ENCODE assay signal across 22 mouse cellular contexts in genomic region chr4:66856992-66857391, GRCm38 (mm10). TPM values are rescaled to one million over a fixed set of nuclear protein-coding genes. Genes with fewer than 3 reads are reported as not detected.
DNase-seq lines count a peak whose midpoint lies in the region; ATAC-seq and TF ChIP-seq lines count a peak whose summit lies in the region.
"Had no signal": no experiment of that assay in that cellular context is flagged by ENCODE, and none has a peak within 500 bp of the region (broad histone marks: within the 10 kb centered on the region; RNA-seq: fewer than 3 reads in every experiment).

No protein-coding gene starts in this region.

- no peak for TF ChIP-seq EP300 in lung, postnatal 0 days (IDR thresholded peaks at IDR 0.05)

- WGBS in lung, postnatal 0 days: 81% methylated on average over 1 of the region's 1 CpGs

- H3K4me2 ChIP-seq in lung, postnatal 0 days (replicated peaks; ENCODE audit: low read depth, low read length): no peak overlapping the region
- H3K4me2 ChIP-seq: embryonic facial prominence, embryonic 13.5 days; forebrain, embryonic 12.5 days; heart, embryonic 12.5 days; hindbrain, embryonic 14.5 days had no signal

- peak; percentile 11 for DNase-seq in lung, postnatal 0 days (ENCODE audit: low spot score)
- DNase-seq in lung, postnatal 14 days: no peak
- peak; percentile 75 for DNase-seq in 3T3-L1 (ENCODE audit: low read depth, low spot score)
- no peak for DNase-seq in layer of hippocampus, postnatal 36 days
- no peak for DNase-seq in kidney, postnatal 10 days
- DNase-seq in cerebellum, adult 8-10 months: no peak
- DNase-seq: adrenal gland, postnatal 14 days; B cell, adult 2 months; cerebellum, adult 2 months; cerebellum, postnatal 14 days; forebrain, postnatal 0 days; gastrocnemius, postnatal 14 days had no signal

- no peak overlapping the region for H3K27ac ChIP-seq in lung, postnatal 0 days (ENCODE audit: low read length)
- peak overlapping the region; percentile 49 for H3K27ac ChIP-seq in bone marrow macrophage, adult 2 months (ENCODE audit: insufficient read depth, low read depth, low read length)
- H3K27ac ChIP-seq: embryonic facial prominence, embryonic 13.5 days; forebrain, embryonic 12.5 days; hindbrain, embryonic 10.5 days; hindbrain, embryonic 14.5 days had no signal

- H3K9me3 ChIP-seq in lung, postnatal 0 days (ENCODE audit: low read length): no peaks in the 10 kb centered on the region
- H3K9me3 ChIP-seq: embryonic facial prominence, embryonic 13.5 days; forebrain, embryonic 12.5 days; heart, embryonic 12.5 days; hindbrain, embryonic 10.5 days had no signal

- H3K27me3 ChIP-seq in lung, postnatal 0 days (replicated peaks; ENCODE audit: insufficient read depth, low read length): no peaks in the 10 kb centered on the region
- H3K27me3 ChIP-seq: embryonic facial prominence, embryonic 13.5 days; forebrain, embryonic 12.5 days; heart, embryonic 12.5 days; Patski had no signal

- no peak overlapping the region for H3K4me3 ChIP-seq in lung, postnatal 0 days (ENCODE audit: low read depth, low read length)
- no peak overlapping the region for H3K4me3 ChIP-seq in bone marrow macrophage, adult 2 months (ENCODE audit: insufficient read depth, low read length)
- H3K4me3 ChIP-seq: embryonic facial prominence, embryonic 13.5 days; forebrain, embryonic 12.5 days; heart, embryonic 12.5 days; hindbrain, embryonic 10.5 days had no signal

- H3K4me1 ChIP-seq in lung, postnatal 0 days (ENCODE audit: insufficient read depth, low read depth, low read length): no peaks in the 10 kb centered on the region
- H3K4me1 ChIP-seq in bone marrow macrophage, adult 2 months (ENCODE audit: control insufficient read depth, insufficient read depth, low read length): peaks cover 17% of the 10 kb centered on the region
- H3K4me1 ChIP-seq: embryonic facial prominence, embryonic 13.5 days; forebrain, embryonic 12.5 days; heart, embryonic 12.5 days; hindbrain, embryonic 10.5 days had no signal

- no peak overlapping the region for H3K9ac ChIP-seq in lung, postnatal 0 days (replicated peaks; ENCODE audit: low read depth)
- H3K9ac ChIP-seq: embryonic facial prominence, embryonic 13.5 days; forebrain, embryonic 12.5 days; forebrain, postnatal 0 days; heart, embryonic 12.5 days; hindbrain, embryonic 14.5 days had no signal

- no peak for TF ChIP-seq POLR2A in bone marrow macrophage, adult 2 months (IDR thresholded peaks at IDR 0.05; ENCODE audit: borderline replicate concordance, low read depth, low read length)

- TF ChIP-seq CTCF in lung, postnatal 0 days (IDR thresholded peaks at IDR 0.05): no peak
- no peak for TF ChIP-seq CTCF in bone marrow macrophage, adult 2 months (IDR thresholded peaks at IDR 0.05; ENCODE audit: low read depth, low read length)

- no peak for ATAC-seq in lung, postnatal 0 days
- ATAC-seq in megakaryocyte progenitor cell, adult 5-6 weeks (replicated peaks; ENCODE audit: poor library complexity): peak; percentile 80
- ATAC-seq: activated CD4-positive, CD25-positive, alpha-beta regulatory T cell, adult 4 months; forebrain, postnatal 0 days; Patski had no signal

- H3K36me3 ChIP-seq in lung, postnatal 0 days (ENCODE audit: insufficient read depth, low read length): no peaks in the 10 kb centered on the region
- H3K36me3 ChIP-seq: embryonic facial prominence, embryonic 13.5 days; forebrain, embryonic 12.5 days; heart, embryonic 12.5 days; hindbrain, embryonic 10.5 days had no signal

RNA-seq across cellular contexts. Expression of gene Tlr4, which starts 29.6 kb away (rescaled TPM):
- polyA plus RNA-seq in lung, postnatal 0 days (2015; fragmentation: Nextera tagmentation; extraction: Ambion mirVana): 3.4 and 4.0 TPM in 2 replicates
- polyA plus RNA-seq in bone marrow macrophage, adult 2 months (2012; ENCODE audit: insufficient read depth, insufficient read length, missing spikeins): 39.9 and 43.4 TPM in 2 replicates
- total RNA-seq in megakaryocyte progenitor cell, adult 5-6 weeks (2015): 13.9 and 15.3 TPM in 2 replicates
- 13.0 and 13.6 TPM in 2 replicates for total RNA-seq in megakaryocyte progenitor cell, adult 5-6 weeks (2017)
- total RNA-seq in layer of hippocampus, postnatal 36 days (2021): 1 to 10 TPM; 2.2 to 2.9 TPM
- total RNA-seq: MEL had no signal

Comparison
In these comparisons a context has a peak if more than half of its experiments do, and no peak if none do; other contexts are left out.
1. DNase-seq: peak in lung, postnatal 0 days (single experiment) and 3T3-L1 (single experiment); none in lung, postnatal 14 days (single experiment), layer of hippocampus, postnatal 36 days (0 of 2), kidney, postnatal 10 days (single experiment) and cerebellum, adult 8-10 months (single experiment).